Comparison of ENCODE assay signal across 29 mouse cellular contexts in the genomic region with DNA sequence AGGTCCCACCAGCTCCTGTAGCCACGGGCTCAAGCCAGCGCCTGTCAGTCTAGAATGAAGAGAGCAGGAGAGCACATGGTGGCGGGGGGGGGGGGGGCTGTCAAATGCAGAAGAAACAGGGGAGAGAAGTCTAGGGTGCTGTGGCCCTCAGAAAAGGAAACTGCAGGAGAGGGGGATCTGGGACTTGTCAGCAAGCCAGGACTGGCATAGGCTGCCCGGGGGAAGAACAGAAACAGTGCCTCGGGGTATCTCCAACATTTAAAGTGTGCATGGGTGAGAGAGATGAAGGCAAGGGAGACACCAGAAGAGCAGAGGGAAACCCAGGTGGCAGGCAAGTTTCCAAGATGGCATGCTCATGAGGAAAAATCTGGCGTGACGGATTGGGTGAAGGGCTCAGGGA. TPM values are rescaled to one million over a fixed set of nuclear protein-coding genes. Genes with fewer than 3 reads are reported as not detected.
DNase-seq lines count a peak whose midpoint lies in the region; ATAC-seq and TF ChIP-seq lines count a peak whose summit lies in the region.
"Had no signal": no experiment of that assay in that cellular context is flagged by ENCODE, and none has a peak within 500 bp of the region (broad histone marks: within the 10 kb centered on the region; RNA-seq: fewer than 3 reads in every experiment).

No protein-coding gene starts in this region.

- TF ChIP-seq CTCF in hindbrain, postnatal 0 days (IDR thresholded peaks at IDR 0.05; ENCODE audit: low read depth) = no peak
- TF ChIP-seq CTCF in cortical plate, adult 2 months (IDR thresholded peaks at IDR 0.05; ENCODE audit: extremely low read depth, insufficient read depth, low read length) = no peak

- no peaks in the 10 kb centered on the region for H3K9me3 ChIP-seq in hindbrain, embryonic 11.5 days (ENCODE audit: control insufficient read depth, low read length)
- H3K9me3 ChIP-seq in hindbrain, postnatal 0 days (ENCODE audit: low read length) = no peaks in the 10 kb centered on the region
- no peaks in the 10 kb centered on the region for H3K9me3 ChIP-seq in midbrain, embryonic 16.5 days (replicated peaks; ENCODE audit: control insufficient read depth, low read length, poor library complexity, severe bottlenecking)
- H3K9me3 ChIP-seq in midbrain, embryonic 10.5 days (replicated peaks) = no peaks in the 10 kb centered on the region
- H3K9me3 ChIP-seq: forebrain, embryonic 12.5 days; liver, embryonic 12.5 days had no signal

- no peak overlapping the region for H3K4me2 ChIP-seq in hindbrain, embryonic 11.5 days (replicated peaks; ENCODE audit: low read depth, low read length)
- no peak overlapping the region for H3K4me2 ChIP-seq in hindbrain, postnatal 0 days (ENCODE audit: low read depth, low read length)
- no peak overlapping the region for H3K4me2 ChIP-seq in midbrain, embryonic 16.5 days (ENCODE audit: low read length)
- H3K4me2 ChIP-seq: forebrain, embryonic 12.5 days; heart, embryonic 12.5 days; liver, embryonic 12.5 days had no signal

- 80% methylated on average over 7 of the region's 7 CpGs for WGBS in hindbrain, embryonic 11.5 days
- 63% methylated on average over 7 of the region's 7 CpGs for WGBS in hindbrain, postnatal 0 days
- WGBS in midbrain, embryonic 16.5 days = 79% methylated on average over 6 of the region's 7 CpGs
- 88% methylated on average over 7 of the region's 7 CpGs for WGBS in midbrain, embryonic 10.5 days

- 0 out of 2 replicates have a peak, but pooled peaks have one; percentile 12 for ATAC-seq in hindbrain, embryonic 11.5 days (ENCODE audit: low FRiP score)
- no peak for ATAC-seq in hindbrain, postnatal 0 days
- ATAC-seq in midbrain, embryonic 16.5 days = peak; percentile 27; the same call in 1 of the 2 replicates
- ATAC-seq: CD4-positive, CD25-positive, alpha-beta regulatory T cell, adult 4 months; intestine, postnatal 0 days; liver, embryonic 12.5 days; lung, postnatal 0 days had no signal

- H3K4me3 ChIP-seq in hindbrain, embryonic 11.5 days (ENCODE audit: low read depth, low read length) = no peak overlapping the region
- no peak overlapping the region for H3K4me3 ChIP-seq in hindbrain, postnatal 0 days (ENCODE audit: low read length)
- no peak overlapping the region for H3K4me3 ChIP-seq in midbrain, embryonic 16.5 days (ENCODE audit: low read depth, low read length)
- no peak overlapping the region for H3K4me3 ChIP-seq in midbrain, embryonic 10.5 days
- H3K4me3 ChIP-seq in cortical plate, adult 2 months (ENCODE audit: insufficient read depth, low read length) = no peak overlapping the region
- H3K4me3 ChIP-seq: erythroblast, embryonic 14.5 days; forebrain, embryonic 12.5 days; heart, adult 2 months; heart, embryonic 12.5 days; left cerebral cortex, adult 2 months; liver, embryonic 12.5 days; megakaryocyte, embryonic 14.5 days had no signal

- no peak overlapping the region for H3K27ac ChIP-seq in hindbrain, embryonic 11.5 days (ENCODE audit: low read depth, low read length)
- H3K27ac ChIP-seq in hindbrain, postnatal 0 days = no peak overlapping the region
- no peak overlapping the region for H3K27ac ChIP-seq in midbrain, embryonic 16.5 days (ENCODE audit: low read length)
- H3K27ac ChIP-seq in midbrain, embryonic 10.5 days (replicated peaks) = no peak overlapping the region
- no peak overlapping the region for H3K27ac ChIP-seq in cortical plate, adult 2 months (ENCODE audit: insufficient read depth, low read length)
- H3K27ac ChIP-seq: forebrain, embryonic 12.5 days; heart, adult 2 months; left cerebral cortex, adult 2 months; liver, embryonic 12.5 days had no signal

- H3K4me1 ChIP-seq in hindbrain, embryonic 11.5 days (replicated peaks; ENCODE audit: control insufficient read depth, insufficient read depth, low read length) = peaks cover 2% of the 10 kb centered on the region; the same call in 1 of the 2 replicates
- H3K4me1 ChIP-seq in hindbrain, postnatal 0 days (ENCODE audit: insufficient read depth, low read length) = no peaks in the 10 kb centered on the region
- no peaks in the 10 kb centered on the region for H3K4me1 ChIP-seq in midbrain, embryonic 16.5 days (ENCODE audit: control insufficient read depth, insufficient read depth, low read length)
- H3K4me1 ChIP-seq in midbrain, embryonic 10.5 days = peaks cover 8% of the 10 kb centered on the region
- no peaks in the 10 kb centered on the region for H3K4me1 ChIP-seq in cortical plate, adult 2 months (ENCODE audit: control insufficient read depth, insufficient read depth, low read length)
- H3K4me1 ChIP-seq: liver, embryonic 12.5 days had no signal

- peak; percentile 72 to 74 for DNase-seq in cerebellum, postnatal 14 days
- DNase-seq in cerebellum, postnatal 4 days (ENCODE audit: low spot score in 2 of 2) = no peak
- DNase-seq in hindbrain, embryonic 11.5 days (ENCODE audit: low spot score) = no peak
- no peak for DNase-seq in hindbrain, postnatal 0 days (ENCODE audit: low spot score)
- no peak for DNase-seq in midbrain, embryonic 10.5 days (ENCODE audit: low spot score)
- DNase-seq: adrenal gland, postnatal 14 days; heart, adult 2 months; heart, postnatal 4 days; kidney, adult 9 months; kidney, postnatal 14 days; lung, adult 18-20 months; lung, postnatal 4 days; midbrain, embryonic 14.5 days; right cerebral cortex, postnatal 4 days; thymus, adult 2 months; thymus, postnatal 36 days had no signal

- H3K36me3 ChIP-seq in hindbrain, embryonic 11.5 days (ENCODE audit: control insufficient read depth, insufficient read depth, low read length) = no peaks in the 10 kb centered on the region
- H3K36me3 ChIP-seq in hindbrain, postnatal 0 days (ENCODE audit: insufficient read depth, low read length) = peaks cover 4% of the 10 kb centered on the region; the same call in 1 of the 2 replicates
- H3K36me3 ChIP-seq in midbrain, embryonic 16.5 days (ENCODE audit: control insufficient read depth, insufficient read depth, low read length) = no peaks in the 10 kb centered on the region
- H3K36me3 ChIP-seq in midbrain, embryonic 10.5 days = no peaks in the 10 kb centered on the region
- H3K36me3 ChIP-seq: heart, embryonic 12.5 days; liver, embryonic 12.5 days had no signal

- no peak overlapping the region for H3K9ac ChIP-seq in hindbrain, embryonic 11.5 days (ENCODE audit: low read depth, low read length)
- no peak overlapping the region for H3K9ac ChIP-seq in hindbrain, postnatal 0 days (replicated peaks; ENCODE audit: low read length)
- no peak overlapping the region for H3K9ac ChIP-seq in midbrain, embryonic 16.5 days (ENCODE audit: low read depth, low read length)
- H3K9ac ChIP-seq: forebrain, embryonic 12.5 days; heart, embryonic 12.5 days; liver, embryonic 12.5 days had no signal

- H3K27me3 ChIP-seq in hindbrain, embryonic 11.5 days (ENCODE audit: control insufficient read depth, insufficient read depth, low read length) = peaks cover 12% of the 10 kb centered on the region
- no peaks in the 10 kb centered on the region for H3K27me3 ChIP-seq in hindbrain, postnatal 0 days (ENCODE audit: insufficient read depth, low read length)
- peaks cover 2% of the 10 kb centered on the region for H3K27me3 ChIP-seq in midbrain, embryonic 16.5 days (ENCODE audit: control insufficient read depth, insufficient read depth, low read depth, low read length)
- peaks cover 33% of the 10 kb centered on the region for H3K27me3 ChIP-seq in midbrain, embryonic 10.5 days (ENCODE audit: low read depth, poor library complexity, severe bottlenecking)

- 0 out of 2 replicates have a peak, but pooled peaks have one; percentile 12 for TF ChIP-seq POLR2A in cortical plate, adult 2 months (IDR thresholded peaks at IDR 0.05; ENCODE audit: extremely low read depth, insufficient read depth, low read length)

RNA-seq across cellular contexts. Expression of a gene that starts 12.9 kb away (rescaled TPM):
- polyA plus RNA-seq in hindbrain, embryonic 11.5 days (2014; fragmentation: Nextera tagmentation; extraction: Ambion mirVana) = 122 and 135 TPM in 2 replicates
- total RNA-seq in hindbrain, postnatal 0 days (2014; rRNA removed) = 76.6 and 81.3 TPM in 2 replicates
- 77.5 and 84.6 TPM in 2 replicates for polyA plus RNA-seq in hindbrain, postnatal 0 days (2015; fragmentation: Nextera tagmentation; extraction: Ambion mirVana)
- 143 and 147 TPM in 2 replicates for polyA plus RNA-seq in midbrain, embryonic 16.5 days (2015; fragmentation: Nextera tagmentation; extraction: Ambion mirVana)
- 80.7 and 99.3 TPM in 2 replicates for polyA plus RNA-seq in midbrain, embryonic 10.5 days (2016; fragmentation: Nextera tagmentation; extraction: Ambion mirVana)
- 83.3 and 84.0 TPM in 2 replicates for polyA plus RNA-seq in cortical plate, adult 2 months (2012; rRNA removed)
- total RNA-seq: common myeloid progenitor, adult 5-6 weeks had no signal

RNA-seq across cellular contexts. Expression of a gene that starts 32.4 kb away (rescaled TPM):
- polyA plus RNA-seq in hindbrain, embryonic 11.5 days (2014; fragmentation: Nextera tagmentation; extraction: Ambion mirVana) = 0.84 and 1.0 TPM in 2 replicates
- 78.6 and 79.4 TPM in 2 replicates for total RNA-seq in hindbrain, postnatal 0 days (2014; rRNA removed)
- 1.2 TPM in 2 replicates for polyA plus RNA-seq in hindbrain, postnatal 0 days (2015; fragmentation: Nextera tagmentation; extraction: Ambion mirVana)
- 0.73 and 1.0 TPM in 2 replicates for polyA plus RNA-seq in midbrain, embryonic 16.5 days (2015; fragmentation: Nextera tagmentation; extraction: Ambion mirVana)
- 0.21 and 0.25 TPM in 2 replicates for polyA plus RNA-seq in midbrain, embryonic 10.5 days (2016; fragmentation: Nextera tagmentation; extraction: Ambion mirVana)
- 164 and 183 TPM in 2 replicates for polyA plus RNA-seq in cortical plate, adult 2 months (2012; rRNA removed)
- total RNA-seq: neutrophil, adult 5-6 weeks had no signal
- polyA plus RNA-seq: CD4-positive, CD25-positive, alpha-beta regulatory T cell, adult 4 months; erythroblast, embryonic 14.5 days; liver, embryonic 12.5 days had no signal

RNA-seq across cellular contexts. Expression of a gene that starts 42.3 kb away (rescaled TPM):
- polyA plus RNA-seq in hindbrain, embryonic 11.5 days (2014; fragmentation: Nextera tagmentation; extraction: Ambion mirVana) = 21.7 and 23.1 TPM in 2 replicates
- total RNA-seq in hindbrain, postnatal 0 days (2014; rRNA removed) = 33.3 and 41.7 TPM in 2 replicates
- polyA plus RNA-seq in hindbrain, postnatal 0 days (2015; fragmentation: Nextera tagmentation; extraction: Ambion mirVana) = 33.2 and 35.8 TPM in 2 replicates
- 50.6 and 53.6 TPM in 2 replicates for polyA plus RNA-seq in midbrain, embryonic 16.5 days (2015; fragmentation: Nextera tagmentation; extraction: Ambion mirVana)
- 28.8 and 30.6 TPM in 2 replicates for polyA plus RNA-seq in midbrain, embryonic 10.5 days (2016; fragmentation: Nextera tagmentation; extraction: Ambion mirVana)
- polyA plus RNA-seq in cortical plate, adult 2 months (2012; rRNA removed) = 51.3 and 58.5 TPM in 2 replicates

RNA-seq across cellular contexts. Expression of a gene that starts 59.8 kb away (rescaled TPM):
- 7.9 and 9.1 TPM in 2 replicates for polyA plus RNA-seq in hindbrain, embryonic 11.5 days (2014; fragmentation: Nextera tagmentation; extraction: Ambion mirVana)
- 21.1 and 25.0 TPM in 2 replicates for total RNA-seq in hindbrain, postnatal 0 days (2014; rRNA removed)
- 9.1 and 9.4 TPM in 2 replicates for polyA plus RNA-seq in hindbrain, postnatal 0 days (2015; fragmentation: Nextera tagmentation; extraction: Ambion mirVana)
- polyA plus RNA-seq in midbrain, embryonic 16.5 days (2015; fragmentation: Nextera tagmentation; extraction: Ambion mirVana) = 13.6 and 14.3 TPM in 2 replicates
- polyA plus RNA-seq in midbrain, embryonic 10.5 days (2016; fragmentation: Nextera tagmentation; extraction: Ambion mirVana) = 19.9 and 20.2 TPM in 2 replicates
- polyA plus RNA-seq in cortical plate, adult 2 months (2012; rRNA removed) = 10.8 and 11.5 TPM in 2 replicates

Comparison
In these comparisons a context has a peak if more than half of its experiments do, and no peak if none do; other contexts are left out.
1. DNase-seq: peak in cerebellum, postnatal 14 days (2 of 2); none in cerebellum, postnatal 4 days (0 of 2), hindbrain, embryonic 11.5 days (single experiment), hindbrain, postnatal 0 days (single experiment) and midbrain, embryonic 10.5 days (single experiment).
2. RNA of a gene that starts 32.4 kb away (polyA plus RNA-seq): 164 to 183 TPM in cortical plate, adult 2 months; 1.2 TPM in hindbrain, postnatal 0 days, 0.84 to 1.0 TPM in hindbrain, embryonic 11.5 days, 0.73 to 1.0 TPM in midbrain, embryonic 16.5 days and 0.21 to 0.25 TPM in midbrain, embryonic 10.5 days; every median in the first group is over 10 times any median in the second.